Mouse (Mus musculus): ENCODE results near the gene Mcm5.

Gene Mcm5

GRCm38 (mm10) chr8:75102956-75103355 lies 6.4 kb upstream of the Mcm5 start:
- DNase-seq (ENCODE audit: low spot score in 2 of 2), result no peak

GRCm38 (mm10) chr8:75103376-75103878 lies 5.9 kb upstream of the Mcm5 start:
- DNase-seq (ENCODE audit: low spot score in 2 of 2), result no peak

- DNase-seq (ENCODE audit: low spot score in 2 of 2), result peak; percentile 72 to 78
Measured at GRCm38 (mm10) chr8:75108527-75109235, 688 bp upstream of the Mcm5 start.

GRCm38 (mm10) chr8:75110093-75110492 lies 724 bp downstream of the Mcm5 start:
- DNase-seq (ENCODE audit: low spot score in 2 of 2), result no peak

- DNase-seq (ENCODE audit: low spot score in 2 of 2), result no peak
Measured at GRCm38 (mm10) chr8:75118505-75118904, 9.1 kb downstream of the Mcm5 start.

GRCm38 (mm10) chr8:75119287-75119686 lies 9.9 kb downstream of the Mcm5 start:
- no peak for DNase-seq (ENCODE audit: low spot score in 2 of 2)

GRCm38 (mm10) chr8:75119747-75120146 lies 10.4 kb downstream of the Mcm5 start:
- DNase-seq (ENCODE audit: low spot score in 2 of 2), result no peak

GRCm38 (mm10) chr8:75127406-75127805 lies 18.0 kb downstream of the Mcm5 start:
- no peak for DNase-seq (ENCODE audit: low spot score in 2 of 2)

- DNase-seq (ENCODE audit: low spot score in 2 of 2), result peak in 1 of 2 experiments; percentile 41
Measured at GRCm38 (mm10) chr8:75132485-75132884, 23.1 kb downstream of the Mcm5 start.

GRCm38 (mm10) chr8:75133399-75133798 lies 24.0 kb downstream of the Mcm5 start:
- no peak for DNase-seq (ENCODE audit: low spot score in 2 of 2)

GRCm38 (mm10) chr8:75134603-75135391 lies 25.4 kb downstream of the Mcm5 start:
- no peak for DNase-seq (ENCODE audit: low spot score in 2 of 2)

- no peak for DNase-seq (ENCODE audit: low spot score in 2 of 2)
Measured at GRCm38 (mm10) chr8:75135756-75136155, 26.4 kb downstream of the Mcm5 start.

GRCm38 (mm10) chr8:75136256-75136655 lies 26.9 kb downstream of the Mcm5 start:
- DNase-seq (ENCODE audit: low spot score in 2 of 2), result no peak

- no peak for DNase-seq (ENCODE audit: low spot score in 2 of 2)
Measured at GRCm38 (mm10) chr8:75137536-75137935, 28.2 kb downstream of the Mcm5 start.

GRCm38 (mm10) chr8:75150911-75151610 lies 41.7 kb downstream of the Mcm5 start:
- DNase-seq (ENCODE audit: low spot score in 2 of 2), result no peak

- DNase-seq (ENCODE audit: low spot score in 2 of 2), result no peak
Measured at GRCm38 (mm10) chr8:75151743-75152142, 42.4 kb downstream of the Mcm5 start.

GRCm38 (mm10) chr8:75152505-75153082 lies 43.2 kb downstream of the Mcm5 start:
- DNase-seq (ENCODE audit: low spot score in 2 of 2), result no peak

- no peak for DNase-seq (ENCODE audit: low spot score in 2 of 2)
Measured at GRCm38 (mm10) chr8:75154855-75155478, 45.6 kb downstream of the Mcm5 start.

- DNase-seq (ENCODE audit: low spot score in 2 of 2), result no peak
Measured at GRCm38 (mm10) chr8:75155740-75156322, 46.5 kb downstream of the Mcm5 start.

- DNase-seq (ENCODE audit: low spot score in 2 of 2), result no peak
Measured at GRCm38 (mm10) chr8:75157471-75158230, 48.3 kb downstream of the Mcm5 start.

Measured in spleen, postnatal 14 days (tissue).